Mouse (Mus musculus) cerebellum, postnatal 10 days (tissue): ENCODE measurements around the gene Ptpn14.
A peak's percentile ranks its signal among the peaks of the same experiment; 100 is the strongest.

Experiments used
- DNase-seq, 2 experiments: peaks; one replicate each; pipeline ENCODE4 v3.0.0; 2021; ENCODE audit warnings: mixed read lengths in 2 of 2

The Ptpn14 gene

GRCm38 (mm10) chr1:189774778-189775177 lies 46.7 kb downstream of the Ptpn14 start:
- DNase-seq, result no peak

GRCm38 (mm10) chr1:189777207-189777606 lies 49.1 kb downstream of the Ptpn14 start:
- no peak for DNase-seq

GRCm38 (mm10) chr1:189778343-189778742 lies 50.3 kb downstream of the Ptpn14 start:
- no peak for DNase-seq

- no peak for DNase-seq
Measured at GRCm38 (mm10) chr1:189779226-189779625, 51.2 kb downstream of the Ptpn14 start.

GRCm38 (mm10) chr1:189781721-189782345 lies 53.8 kb downstream of the Ptpn14 start:
- DNase-seq, result no peak

- DNase-seq, result no peak
Measured at GRCm38 (mm10) chr1:189782709-189783108, 54.6 kb downstream of the Ptpn14 start.

- no peak for DNase-seq
Measured at GRCm38 (mm10) chr1:189784503-189784902, 56.4 kb downstream of the Ptpn14 start.

GRCm38 (mm10) chr1:189786707-189787485 lies 58.8 kb downstream of the Ptpn14 start:
- DNase-seq, result no peak

GRCm38 (mm10) chr1:189789545-189789944 lies 61.5 kb downstream of the Ptpn14 start:
- DNase-seq, result no peak

- no peak for DNase-seq
Measured at GRCm38 (mm10) chr1:189790666-189791065, 62.6 kb downstream of the Ptpn14 start.

GRCm38 (mm10) chr1:189791534-189792217 lies 63.6 kb downstream of the Ptpn14 start:
- DNase-seq, result no peak

GRCm38 (mm10) chr1:189792560-189793195 lies 64.6 kb downstream of the Ptpn14 start:
- DNase-seq, result no peak

GRCm38 (mm10) chr1:189798949-189799348 lies 70.9 kb downstream of the Ptpn14 start:
- DNase-seq, result no peak

- peak; percentile 24 to 27 for DNase-seq
Measured at GRCm38 (mm10) chr1:189800211-189800961, 72.3 kb downstream of the Ptpn14 start.

- no peak for DNase-seq
Measured at GRCm38 (mm10) chr1:189801303-189801702, 73.2 kb downstream of the Ptpn14 start.

GRCm38 (mm10) chr1:189802575-189802974 lies 74.5 kb downstream of the Ptpn14 start:
- no peak for DNase-seq

GRCm38 (mm10) chr1:189803742-189804141 lies 75.7 kb downstream of the Ptpn14 start:
- DNase-seq, result no peak

- no peak for DNase-seq
Measured at GRCm38 (mm10) chr1:189806533-189807297, 78.6 kb downstream of the Ptpn14 start.

- DNase-seq, result no peak
Measured at GRCm38 (mm10) chr1:189808015-189808414, 79.9 kb downstream of the Ptpn14 start.

GRCm38 (mm10) chr1:189808453-189808852 lies 80.4 kb downstream of the Ptpn14 start:
- DNase-seq, result no peak

- no peak for DNase-seq
Measured at GRCm38 (mm10) chr1:189811778-189812177, 83.7 kb downstream of the Ptpn14 start.

- DNase-seq, result no peak
Measured at GRCm38 (mm10) chr1:189814385-189814784, 86.3 kb downstream of the Ptpn14 start.
